Mouse (Mus musculus) bone marrow macrophage, adult 2 months (primary cell): ENCODE results near the gene Avil.

Experiments used
- CTCF ChIP-seq: IDR thresholded peaks from 2 replicates; pipeline ENCODE4 v1.5.1; 2012; ENCODE audit warnings: low read depth, mild to moderate bottlenecking, low read length, moderate library complexity
- POLR2A ChIP-seq: IDR thresholded peaks from 2 replicates; pipeline ENCODE4 v1.6.1; 2012; ENCODE audit warnings: mild to moderate bottlenecking, low read depth, low read length, borderline replicate concordance

- no peak for TF ChIP-seq CTCF
- no peak for TF ChIP-seq POLR2A
Observed at GRCm38 (mm10) chr10:127047954-127048353, 47.4 kb downstream of the Avil start, which contains the start of gene Cyp27b1.
